Mouse (Mus musculus): Measurements from ENCODE around the gene Mapk8ip2. TPM values are rescaled to one million over a fixed set of nuclear protein-coding genes. Genes with fewer than 3 reads are reported as not detected.
A peak's percentile ranks its signal among the peaks of the same experiment; 100 is the strongest.

The Mapk8ip2 gene
- 87.2 and 99.5 TPM in 2 replicates for polyA plus RNA-seq (2012; rRNA removed)

GRCm38 (mm10) chr15:89453865-89454478, at the start of gene Mapk8ip2:
Mapk8ip2 (plus strand) TSS chr15:89453913.
- TF ChIP-seq CTCF (IDR thresholded peaks at IDR 0.05; ENCODE audit: borderline replicate concordance, extremely low read depth, insufficient read depth, insufficient read length) (no peak), POLR2A (IDR thresholded peaks at IDR 0.05; ENCODE audit: borderline replicate concordance, extremely low read depth, insufficient read depth, insufficient read length, poor library complexity, severe bottlenecking) (peak; percentile 63)
- peak; percentile 77 for DNase-seq (ENCODE audit: low read depth)

GRCm38 (mm10) chr15:89404831-89405623, 48.7 kb upstream of the Mapk8ip2 start:
- TF ChIP-seq POLR2A (IDR thresholded peaks at IDR 0.05; ENCODE audit: borderline replicate concordance, extremely low read depth, insufficient read depth, insufficient read length, poor library complexity, severe bottlenecking): no peak
- no peak for TF ChIP-seq CTCF (IDR thresholded peaks at IDR 0.05; ENCODE audit: borderline replicate concordance, extremely low read depth, insufficient read depth, insufficient read length)
- no peak for DNase-seq (ENCODE audit: low read depth)

GRCm38 (mm10) chr15:89406691-89407090, 47.0 kb upstream of the Mapk8ip2 start:
- TF ChIP-seq CTCF (IDR thresholded peaks at IDR 0.05; ENCODE audit: borderline replicate concordance, extremely low read depth, insufficient read depth, insufficient read length) (no peak), POLR2A (IDR thresholded peaks at IDR 0.05; ENCODE audit: borderline replicate concordance, extremely low read depth, insufficient read depth, insufficient read length, poor library complexity, severe bottlenecking) (no peak)

DNA sequence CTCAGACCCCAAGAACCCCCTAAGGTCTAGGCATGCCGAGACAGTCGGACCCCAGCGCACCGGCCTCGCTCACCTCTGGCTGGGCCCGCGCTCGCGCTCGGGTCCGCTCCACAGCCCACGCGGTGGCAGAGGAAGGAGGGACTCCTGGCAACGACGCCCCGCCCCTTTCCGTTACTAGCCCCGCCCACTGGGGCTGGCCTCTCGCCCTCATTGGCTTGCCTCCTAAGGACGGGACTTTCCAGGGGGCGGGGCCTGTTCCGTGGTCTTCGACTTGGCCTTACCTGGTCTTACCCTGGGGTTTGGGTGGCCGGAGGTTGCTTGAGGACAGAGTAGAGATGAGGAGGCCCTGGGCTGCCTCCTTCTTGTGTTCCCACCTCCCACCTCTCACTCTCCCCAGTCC, 43.6 kb upstream of the Mapk8ip2 start, which contains the start of gene Syce3:
Syce3 (minus strand) TSS at position 386 of the 400 bp plus-strand sequence.
- no peak for DNase-seq (ENCODE audit: low read depth)

More at GRCm38 (mm10) chr15:89406691-89407090, 47.0 kb upstream of the Mapk8ip2 start:
- DNase-seq (ENCODE audit: low read depth): no peak

DNA sequence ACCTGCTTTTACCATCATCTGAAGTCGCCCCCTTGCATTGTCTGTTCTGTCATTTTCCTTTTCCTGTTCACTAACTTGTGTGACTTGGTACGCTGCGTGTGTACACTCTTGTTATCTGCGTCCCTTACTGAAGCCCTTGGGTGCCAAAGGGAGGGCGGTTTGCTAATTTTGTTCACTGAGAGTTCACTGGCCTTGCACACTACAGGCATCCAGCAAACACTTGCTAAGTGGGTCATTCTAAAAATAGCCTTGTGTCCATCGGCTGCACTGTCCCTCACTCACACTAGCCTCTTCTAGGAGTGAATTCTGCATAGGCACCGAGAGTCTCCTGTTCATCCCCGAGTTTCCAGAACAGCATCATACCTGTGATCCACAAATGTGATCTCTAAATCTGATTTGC, 38.4 kb upstream of the Mapk8ip2 start:
- TF ChIP-seq CTCF (IDR thresholded peaks at IDR 0.05; ENCODE audit: borderline replicate concordance, extremely low read depth, insufficient read depth, insufficient read length): no peak
- TF ChIP-seq POLR2A (IDR thresholded peaks at IDR 0.05; ENCODE audit: borderline replicate concordance, extremely low read depth, insufficient read depth, insufficient read length, poor library complexity, severe bottlenecking): no peak
- no peak for DNase-seq (ENCODE audit: low read depth)

More for the DNA sequence above, 43.6 kb upstream of the Mapk8ip2 start, which contains the start of gene Syce3:
- no peak for TF ChIP-seq POLR2A (IDR thresholded peaks at IDR 0.05; ENCODE audit: borderline replicate concordance, extremely low read depth, insufficient read depth, insufficient read length, poor library complexity, severe bottlenecking)
- TF ChIP-seq CTCF (IDR thresholded peaks at IDR 0.05; ENCODE audit: borderline replicate concordance, extremely low read depth, insufficient read depth, insufficient read length): no peak

GRCm38 (mm10) chr15:89421938-89422337, 31.8 kb upstream of the Mapk8ip2 start:
- TF ChIP-seq CTCF (IDR thresholded peaks at IDR 0.05; ENCODE audit: borderline replicate concordance, extremely low read depth, insufficient read depth, insufficient read length): no peak
- no peak for TF ChIP-seq POLR2A (IDR thresholded peaks at IDR 0.05; ENCODE audit: borderline replicate concordance, extremely low read depth, insufficient read depth, insufficient read length, poor library complexity, severe bottlenecking)
- no peak for DNase-seq (ENCODE audit: low read depth)

DNA sequence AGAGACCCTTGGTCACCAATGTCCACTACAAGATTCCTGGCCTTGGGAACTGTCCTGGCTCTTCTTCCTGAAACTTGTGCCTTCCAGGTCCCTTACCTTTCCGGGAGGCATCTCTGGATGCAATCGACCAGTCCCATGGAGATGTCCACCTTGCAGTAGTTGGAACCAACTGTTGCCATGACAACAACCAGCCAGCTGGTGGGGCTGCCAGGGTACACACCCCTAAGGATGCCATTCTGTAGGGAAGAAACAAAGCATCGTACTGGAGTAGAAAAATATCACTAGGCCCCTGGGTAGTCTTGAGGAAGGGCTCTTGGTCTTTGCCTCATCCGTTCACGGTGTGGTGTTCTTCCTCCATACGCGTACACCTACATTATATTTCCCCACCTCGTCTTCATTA, 29.1 kb upstream of the Mapk8ip2 start:
- no peak for DNase-seq (ENCODE audit: low read depth)
- no peak for TF ChIP-seq POLR2A (IDR thresholded peaks at IDR 0.05; ENCODE audit: borderline replicate concordance, extremely low read depth, insufficient read depth, insufficient read length, poor library complexity, severe bottlenecking)
- TF ChIP-seq CTCF (IDR thresholded peaks at IDR 0.05; ENCODE audit: borderline replicate concordance, extremely low read depth, insufficient read depth, insufficient read length): no peak

- TF ChIP-seq POLR2A (IDR thresholded peaks at IDR 0.05; ENCODE audit: borderline replicate concordance, extremely low read depth, insufficient read depth, insufficient read length, poor library complexity, severe bottlenecking): no peak
- TF ChIP-seq CTCF (IDR thresholded peaks at IDR 0.05; ENCODE audit: borderline replicate concordance, extremely low read depth, insufficient read depth, insufficient read length): no peak
- DNase-seq (ENCODE audit: low read depth): no peak
These were observed 28.0 kb upstream of the Mapk8ip2 start, which contains the start of gene Cpt1b for GRCm38 (mm10) chr15:89425711-89426121. Cpt1b (minus strand) TSS chr15:89425863.

- DNase-seq (ENCODE audit: low read depth): no peak
- TF ChIP-seq CTCF (IDR thresholded peaks at IDR 0.05; ENCODE audit: borderline replicate concordance, extremely low read depth, insufficient read depth, insufficient read length) (no peak), POLR2A (IDR thresholded peaks at IDR 0.05; ENCODE audit: borderline replicate concordance, extremely low read depth, insufficient read depth, insufficient read length, poor library complexity, severe bottlenecking) (no peak)
These were observed 27.0 kb upstream of the Mapk8ip2 start for GRCm38 (mm10) chr15:89426716-89427115.

DNA sequence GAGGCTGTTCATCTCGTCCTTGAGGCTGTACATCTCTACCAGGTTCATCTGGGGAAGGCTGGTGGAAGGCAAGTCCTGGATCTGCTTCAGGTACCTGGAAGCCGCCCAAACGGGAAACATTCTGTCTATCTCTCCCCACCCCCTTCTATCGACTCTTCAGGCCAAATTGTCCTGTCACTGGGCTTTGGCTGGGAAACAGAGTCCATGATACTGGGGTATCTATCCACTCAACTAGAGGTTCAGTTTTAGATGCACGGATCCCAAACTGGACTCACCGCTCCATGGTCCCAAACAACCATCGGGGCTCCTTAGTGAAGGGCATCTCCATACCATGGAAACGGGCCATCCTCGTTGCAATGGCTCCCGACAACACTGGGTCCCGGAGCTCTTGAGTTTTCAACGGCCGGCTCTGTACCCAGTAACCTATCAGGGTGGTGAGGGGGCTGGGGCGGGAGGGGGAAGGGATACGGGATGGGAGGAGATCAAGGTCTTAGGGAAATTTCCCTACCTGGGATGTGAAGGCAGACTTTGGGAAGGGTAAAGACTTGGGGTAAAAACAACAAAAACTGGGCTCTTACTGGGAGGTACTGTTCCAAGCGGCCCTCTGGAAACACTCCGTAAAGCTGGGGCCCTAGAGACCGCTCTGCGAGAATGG, 25.4 kb upstream of the Mapk8ip2 start:
- no peak for DNase-seq (ENCODE audit: low read depth)
- TF ChIP-seq POLR2A (IDR thresholded peaks at IDR 0.05; ENCODE audit: borderline replicate concordance, extremely low read depth, insufficient read depth, insufficient read length, poor library complexity, severe bottlenecking): no peak
- TF ChIP-seq CTCF (IDR thresholded peaks at IDR 0.05; ENCODE audit: borderline replicate concordance, extremely low read depth, insufficient read depth, insufficient read length): no peak

DNA sequence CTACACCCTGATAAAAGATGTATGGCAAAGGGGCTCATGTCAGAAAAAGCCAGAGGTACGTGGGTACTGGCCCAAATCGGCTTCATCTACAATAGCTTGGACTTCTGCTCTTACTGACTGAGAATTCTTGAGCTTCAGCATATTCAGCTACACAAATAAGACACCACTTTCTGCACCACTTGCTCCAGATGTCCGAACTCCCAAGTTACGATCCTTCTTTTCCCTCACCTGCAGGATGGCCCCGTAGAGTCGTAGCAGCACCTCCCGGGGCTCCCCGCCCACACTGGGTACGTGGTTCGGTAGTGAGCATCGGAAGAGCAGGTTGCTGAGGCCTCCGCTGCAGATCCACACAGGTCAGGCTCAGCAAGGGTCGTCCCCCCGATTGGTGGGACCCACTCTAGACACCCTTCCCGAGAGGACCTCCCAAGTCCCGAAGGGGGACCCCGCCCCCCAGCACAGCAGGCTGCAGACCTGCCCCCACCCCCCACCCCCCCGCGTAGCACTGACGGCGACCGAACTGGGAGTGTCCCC, 24.8 kb upstream of the Mapk8ip2 start:
- no peak for DNase-seq (ENCODE audit: low read depth)
- no peak for TF ChIP-seq POLR2A (IDR thresholded peaks at IDR 0.05; ENCODE audit: borderline replicate concordance, extremely low read depth, insufficient read depth, insufficient read length, poor library complexity, severe bottlenecking)
- TF ChIP-seq CTCF (IDR thresholded peaks at IDR 0.05; ENCODE audit: borderline replicate concordance, extremely low read depth, insufficient read depth, insufficient read length): no peak
